Mouse (Mus musculus) liver, adult 2 months (tissue): Measurements from ENCODE around the gene Pnn. TPM values are rescaled to one million over a fixed set of nuclear protein-coding genes. Genes with fewer than 3 reads are reported as not detected.
A peak's percentile ranks its signal among the peaks of the same experiment; 100 is the strongest.

ENCODE experiments used
- DNase-seq: peaks from one replicate; pipeline ENCODE4 v3.0.0-alpha.2; 2011; ENCODE audit warnings: low read depth, low spot score; ENCODE audit errors: extremely low read depth
- H3K27ac ChIP-seq: fragments of 200-500 bp; replicated peaks from 2 replicates; pipeline ENCODE4 v1.5.1; 2012; ENCODE audit warnings: low read depth, mild to moderate bottlenecking, control low read depth, inconsistent platforms, low read length; ENCODE audit not compliant: insufficient read depth
- H3K27me3 ChIP-seq: fragments of 200-500 bp; 2 replicates; pipeline ENCODE4 v1.6.1; 2012; ENCODE audit warnings: mild to moderate bottlenecking, moderate library complexity, low read length, inconsistent platforms; ENCODE audit not compliant: control insufficient read depth, insufficient read depth
- H3K36me3 ChIP-seq: fragments of 200-500 bp; 2 replicates; pipeline ENCODE4 v1.6.1; 2012; ENCODE audit warnings: low read length, inconsistent platforms; ENCODE audit not compliant: control insufficient read depth, insufficient read depth
- H3K4me1 ChIP-seq: fragments of 200-500 bp; 2 replicates; pipeline ENCODE4 v1.6.1; 2011; ENCODE audit warnings: low read length; ENCODE audit not compliant: control insufficient read depth, insufficient read depth
- H3K4me3 ChIP-seq: fragments of 200-500 bp; 2 replicates; pipeline ENCODE4 v1.5.1; 2011; ENCODE audit warnings: low read depth, mild to moderate bottlenecking, control low read depth, low read length, moderate library complexity; ENCODE audit not compliant: insufficient read depth
- H3K79me2 ChIP-seq: fragments of 200-500 bp; 2 replicates; pipeline ENCODE4 v1.6.1; 2012; ENCODE audit warnings: inconsistent platforms, mild to moderate bottlenecking, low read length, moderate library complexity; ENCODE audit not compliant: control insufficient read depth, insufficient read depth
- H3K9ac ChIP-seq: fragments of 200-500 bp; 2 replicates; pipeline ENCODE4 v1.6.1; 2012; ENCODE audit warnings: low read depth, mild to moderate bottlenecking, control low read depth, inconsistent platforms, low read length
- CTCF ChIP-seq: fragments of 200-500 bp; IDR thresholded peaks from 2 replicates; pipeline ENCODE4 v1.5.1; 2011; ENCODE audit warnings: low read depth, low read length, control low read depth
- POLR2A ChIP-seq: fragments of 200-500 bp; IDR thresholded peaks from 2 replicates; pipeline ENCODE4 v1.6.1; 2011; ENCODE audit warnings: low read length, control low read depth; ENCODE audit not compliant: insufficient read depth; ENCODE audit errors: extremely low read depth
- WGBS: fragments of 180-500 bp; shearing (Covaris S2); methylation state at CpG from one replicate; pipeline ENCODE4 v1.1.7; 2018; 5-methylcytosine and 5-hydroxymethylcytosine counted together
- polyA plus RNA-seq: library from polyadenylated mRNA; depleted of rRNA; stranded (reverse); fragments of >200 nt; gene quantifications from 2 replicates; pipeline ENCODE4 v1.2.3, GENCODE M21; 2012; rRNA removed
- total RNA-seq: library from RNA; depleted of rRNA; stranded (reverse); fragments of >200 nt; gene quantifications from 2 replicates; pipeline ENCODE4 v1.2.3, GENCODE M21; 2014; rRNA removed

Pnn gene
- 7.3 and 9.9 TPM in 2 replicates for total RNA-seq
- polyA plus RNA-seq = 4.7 and 8.6 TPM in 2 replicates

- WGBS = under 1% methylated on average over 43 of the region's 43 CpGs
- peak within 1 kb of the TSS; percentile 80 for H3K27ac ChIP-seq
- peaks cover 3% of the 10 kb centered on the region for H3K4me1 ChIP-seq
- H3K36me3 ChIP-seq = peaks cover 31% of the 10 kb centered on the region
- H3K9ac ChIP-seq = peak within 1 kb of the TSS; percentile 88
- DNase-seq = peak; percentile 92
- TF ChIP-seq POLR2A = peak; percentile 76
- peak; percentile 14; the same call in 1 of the 2 replicates for TF ChIP-seq CTCF
- H3K4me3 ChIP-seq = peak within 1 kb of the TSS; percentile 78
- H3K27me3 ChIP-seq = no peaks in the 10 kb centered on the region
- peaks cover 6% of the 10 kb centered on the region for H3K79me2 ChIP-seq
Measured at GRCm38 (mm10) chr12:59066448-59067077, at the start of gene Pnn. Gene Pnn (plus strand): TSS chr12:59066884.

- WGBS = 26% methylated on average over 8 of the region's 8 CpGs
- Histone ChIP-seq H3K27ac (peak overlapping the region; percentile 73), H3K36me3 (peaks cover 24% of the 10 kb centered on the region), H3K27me3 (no peaks in the 10 kb centered on the region), H3K9ac (no peak overlapping the region), H3K4me3 (no peak overlapping the region), H3K4me1 (peaks cover 6% of the 10 kb centered on the region), H3K79me2 (no peaks in the 10 kb centered on the region; the same call in 1 of the 2 replicates)
- peak; percentile 97 for DNase-seq
- TF ChIP-seq CTCF (no peak), POLR2A (no peak)
Measured at GRCm38 (mm10) chr12:59017970-59018369, 48.7 kb upstream of the Pnn start.

- no peak overlapping the region for H3K4me3 ChIP-seq
- WGBS = 94% methylated on average over 2 of the region's 2 CpGs
- TF ChIP-seq CTCF = no peak
- no peak for TF ChIP-seq POLR2A
- no peaks in the 10 kb centered on the region; the same call in 1 of the 2 replicates for H3K79me2 ChIP-seq
- no peak overlapping the region for H3K27ac ChIP-seq
- peaks cover 3% of the 10 kb centered on the region; the same call in 1 of the 2 replicates for H3K4me1 ChIP-seq
- no peaks in the 10 kb centered on the region for H3K27me3 ChIP-seq
- H3K9ac ChIP-seq = no peak overlapping the region
- H3K36me3 ChIP-seq = peaks cover 34% of the 10 kb centered on the region
- no peak for DNase-seq
Measured at GRCm38 (mm10) chr12:59019891-59020290, 46.8 kb upstream of the Pnn start.

- DNase-seq = no peak
- no peaks in the 10 kb centered on the region for H3K27me3 ChIP-seq
- peaks cover 43% of the 10 kb centered on the region for H3K36me3 ChIP-seq
- 84% methylated on average over 4 of the region's 4 CpGs for WGBS
- no peaks in the 10 kb centered on the region; the same call in 1 of the 2 replicates for H3K79me2 ChIP-seq
- H3K4me3 ChIP-seq = no peak overlapping the region
- no peak overlapping the region for H3K9ac ChIP-seq
- no peak overlapping the region for H3K27ac ChIP-seq
- no peak for TF ChIP-seq CTCF
- H3K4me1 ChIP-seq = peaks cover 3% of the 10 kb centered on the region; the same call in 1 of the 2 replicates
Measured at GRCm38 (mm10) chr12:59021306-59021705, 45.4 kb upstream of the Pnn start.

GRCm38 (mm10) chr12:59032101-59032500 is 34.6 kb upstream of the Pnn start:
- peak; percentile 86 for TF ChIP-seq CTCF
- no peak for TF ChIP-seq POLR2A

More at GRCm38 (mm10) chr12:59032101-59032500, 34.6 kb upstream of the Pnn start:
- Histone ChIP-seq H3K9ac (no peak overlapping the region), H3K4me1 (no peaks in the 10 kb centered on the region), H3K36me3 (peaks cover 9% of the 10 kb centered on the region), H3K27me3 (no peaks in the 10 kb centered on the region), H3K27ac (no peak overlapping the region), H3K79me2 (no peaks in the 10 kb centered on the region), H3K4me3 (no peak overlapping the region)
- WGBS = 41% methylated on average over 5 of the region's 5 CpGs
- peak; percentile 60 for DNase-seq
